Mouse (Mus musculus) hindbrain, postnatal 0 days (tissue): ENCODE results near the gene St8sia2. TPM values are rescaled to one million over a fixed set of nuclear protein-coding genes. Genes with fewer than 3 reads are reported as not detected.
A peak's percentile ranks its signal among the peaks of the same experiment; 100 is the strongest.

Experiments used
- ATAC-seq: fragments of 200-750 bp; cut with Nextera tagmentation; 2 replicates; pipeline ENCODE4 v1.8.0; 2017; ENCODE audit warnings: mild to moderate bottlenecking, moderate TSS enrichment, moderate library complexity
- DNase-seq: peaks from one replicate; pipeline ENCODE4 v3.0.0-alpha.2; 2015; ENCODE audit warnings: low spot score
- H3K27ac ChIP-seq: fragments of 300-500 bp; sonication (generic); 2 replicates; pipeline ENCODE4 v1.5.1; 2014; ENCODE audit warnings: mild to moderate bottlenecking
- H3K27me3 ChIP-seq: fragments of 300-500 bp; sonication (generic); 2 replicates; pipeline ENCODE4 v1.6.1; 2014; ENCODE audit warnings: low read length, mixed read lengths; ENCODE audit not compliant: insufficient read depth
- H3K36me3 ChIP-seq: fragments of 300-500 bp; sonication (generic); 2 replicates; pipeline ENCODE4 v1.6.1; 2014; ENCODE audit warnings: low read length, mixed read lengths; ENCODE audit not compliant: insufficient read depth
- H3K4me1 ChIP-seq: fragments of 300-500 bp; sonication (generic); 2 replicates; pipeline ENCODE4 v1.6.1; 2014; ENCODE audit warnings: antibody characterized with exemption, low read length, mixed read lengths; ENCODE audit not compliant: insufficient read depth
- H3K4me2 ChIP-seq: fragments of 300-500 bp; sonication (generic); 2 replicates; pipeline ENCODE4 v1.6.1; 2014; ENCODE audit warnings: low read depth, mild to moderate bottlenecking, low read length, moderate library complexity, mixed read lengths
- H3K4me3 ChIP-seq: fragments of 300-500 bp; sonication (generic); 2 replicates; pipeline ENCODE4 v1.5.1; 2014; ENCODE audit warnings: low read length
- H3K9ac ChIP-seq: fragments of 300-500 bp; sonication (generic); replicated peaks from 2 replicates; pipeline ENCODE4 v1.6.1; 2014; ENCODE audit warnings: mild to moderate bottlenecking, low read length, moderate library complexity, mixed read lengths
- H3K9me3 ChIP-seq: fragments of 300-500 bp; sonication (generic); 2 replicates; pipeline ENCODE4 v1.6.1; 2016; ENCODE audit warnings: low read length, mixed read lengths
- CTCF ChIP-seq: IDR thresholded peaks from 2 replicates; pipeline ENCODE4 v1.5.1; 2016; ENCODE audit warnings: antibody characterized with exemption, control low read depth, low read depth
- WGBS: fragments of 180-500 bp; shearing (Covaris S2); extraction: QIAGEN DNeasy Blood & Tissue Kit; methylation state at CpG from one replicate; pipeline ENCODE4 v1.1.7; 2014; 5-methylcytosine and 5-hydroxymethylcytosine counted together
- polyA plus RNA-seq: library from polyadenylated mRNA; unstranded; fragments of >200 nt; fragmentation: Nextera tagmentation; extraction: Ambion mirVana; gene quantifications from 2 replicates; pipeline ENCODE4 v1.2.1, GENCODE M21; 2015
- total RNA-seq: library from RNA; depleted of rRNA; stranded (reverse); fragments of >200 nt; gene quantifications from 2 replicates; pipeline ENCODE4 v1.2.3, GENCODE M21; 2014

Gene St8sia2
- total and polyA plus RNA-seq, 2 experiments from 2014 or later, result 45.1 to 54.8 TPM

DNA sequence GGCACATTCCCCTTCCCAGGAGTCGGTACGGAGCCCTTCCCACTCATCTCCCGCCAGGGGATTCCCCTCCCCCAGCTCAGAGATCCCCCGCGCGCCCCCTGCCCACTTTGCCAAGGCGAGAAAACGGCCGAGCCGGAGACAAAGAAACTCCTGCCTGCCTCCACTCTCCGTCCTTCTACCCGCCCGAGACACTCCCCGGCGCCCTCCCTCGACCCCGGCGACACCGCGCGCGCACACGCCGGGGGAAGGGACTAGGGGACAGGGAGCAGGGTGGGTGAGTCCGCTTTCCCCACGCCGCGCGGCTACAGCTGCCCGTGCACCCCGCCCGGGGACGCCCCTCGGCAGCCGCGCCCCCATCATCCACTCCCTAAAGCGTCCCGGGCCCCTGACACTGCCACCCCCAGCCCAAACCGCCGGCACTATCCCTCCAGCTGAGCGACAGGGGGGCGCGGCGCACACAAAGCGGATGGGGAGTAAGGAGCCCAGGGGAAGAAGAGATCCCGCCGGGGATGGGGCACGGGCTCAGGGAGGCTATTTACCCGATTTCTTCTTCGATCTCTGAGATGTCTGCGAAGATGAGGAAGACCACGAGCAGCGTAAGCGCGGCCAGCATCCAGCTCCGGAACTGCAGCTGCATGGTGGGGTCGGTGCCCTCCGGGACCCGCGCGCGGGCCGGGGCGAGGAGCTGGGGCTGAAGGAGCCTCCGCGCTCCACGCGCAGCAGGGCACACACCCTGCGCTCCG is 461 bp downstream of the St8sia2 start:
- WGBS, result under 1% methylated on average over 56 of the region's 70 CpGs
- 0 out of 2 replicates have a peak, but pooled peaks have one; percentile 1 for TF ChIP-seq CTCF

DNA sequence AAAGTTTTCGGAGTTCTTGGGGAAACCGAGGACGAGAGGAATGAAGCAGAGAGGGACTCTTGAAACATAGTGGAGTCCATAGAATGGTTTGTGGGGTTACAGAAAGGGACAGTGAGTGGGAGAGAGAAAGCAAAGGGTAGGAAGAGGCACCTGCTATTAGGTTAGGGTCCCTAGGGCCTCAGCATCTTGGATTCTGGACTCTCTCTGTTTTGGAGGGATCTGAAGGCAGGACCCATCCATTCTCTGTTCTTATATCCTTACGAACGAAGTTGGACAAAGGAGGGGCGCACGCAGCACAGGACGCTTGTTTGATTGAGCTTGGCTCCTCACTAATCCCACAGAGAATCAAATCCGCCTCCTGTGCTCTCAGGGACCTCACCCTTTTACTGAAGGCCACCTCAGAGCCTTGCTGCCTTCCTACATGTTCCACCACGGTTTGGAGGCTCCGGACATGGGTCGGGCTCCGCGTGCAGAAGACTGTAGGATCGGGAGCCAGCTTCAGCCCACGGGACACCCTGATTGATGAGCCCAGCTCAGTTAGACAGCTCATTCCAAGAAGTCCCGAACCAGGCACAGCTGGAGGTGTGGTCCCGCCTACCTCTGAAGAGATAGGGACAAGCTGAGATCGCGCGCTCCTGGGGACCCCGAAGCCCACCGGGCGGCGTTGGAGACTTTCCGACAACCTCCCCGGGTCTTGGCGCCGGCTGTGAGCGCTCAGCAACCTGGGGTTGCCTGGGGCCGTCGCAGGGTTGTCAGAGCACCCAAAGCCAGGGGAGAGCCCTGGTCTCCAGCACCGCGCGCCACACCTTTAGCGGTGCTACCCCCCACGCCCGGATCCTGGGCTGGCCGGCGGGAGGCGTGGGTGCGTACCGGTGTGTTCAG is 1.3 kb downstream of the St8sia2 start:
- Histone ChIP-seq H3K9me3 (no peaks in the 10 kb centered on the region), H3K27ac (peak overlapping the region; percentile 86), H3K4me3 (peak overlapping the region; percentile 92), H3K27me3 (no peaks in the 10 kb centered on the region), H3K36me3 (no peaks in the 10 kb centered on the region), H3K4me1 (no peaks in the 10 kb centered on the region; the same call in none of the 2 replicates), H3K9ac (peak overlapping the region; percentile 87), H3K4me2 (peak overlapping the region; percentile 83)
- peak; percentile 40 for DNase-seq
- WGBS, result 3% methylated on average over 43 of the region's 43 CpGs
- TF ChIP-seq CTCF, result no peak
- ATAC-seq, result peak; percentile 35

More for the DNA sequence above, 461 bp downstream of the St8sia2 start:
- Histone ChIP-seq H3K27ac (peak overlapping the region; percentile 86), H3K9ac (peak overlapping the region; percentile 87), H3K36me3 (no peaks in the 10 kb centered on the region), H3K4me1 (no peaks in the 10 kb centered on the region; the same call in 1 of the 2 replicates), H3K4me3 (peak overlapping the region; percentile 92), H3K4me2 (peak overlapping the region; percentile 83), H3K9me3 (no peaks in the 10 kb centered on the region), H3K27me3 (no peaks in the 10 kb centered on the region)
- DNase-seq (peak; percentile 57), ATAC-seq (peak; percentile 51)

DNA sequence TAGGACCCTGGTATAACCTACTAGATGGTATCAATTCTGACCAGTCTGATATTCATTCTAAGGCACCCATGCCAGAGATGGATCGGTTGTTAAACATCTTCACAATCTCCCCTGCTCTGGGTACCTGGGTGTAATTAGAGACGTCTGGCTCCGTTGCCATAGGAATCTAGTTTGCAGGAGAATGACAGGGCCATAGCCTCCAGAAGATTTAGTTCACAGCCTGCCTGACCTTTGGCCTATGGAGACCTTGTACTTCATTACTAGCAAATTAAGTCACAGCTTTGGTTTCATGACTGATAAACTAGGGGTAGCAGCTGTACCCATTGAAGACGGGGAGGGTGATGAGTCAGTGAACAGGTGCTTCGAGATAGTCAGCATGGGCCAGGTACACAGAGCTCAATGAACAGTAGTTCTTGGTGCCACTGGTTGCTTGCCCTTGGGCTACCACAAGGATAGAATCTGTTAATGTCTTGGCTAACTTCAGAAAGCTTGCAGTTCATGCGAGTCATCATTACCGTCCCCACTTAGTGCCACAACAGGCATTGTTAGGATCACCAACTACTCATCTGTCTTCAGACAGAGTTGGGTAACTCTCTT is 4.4 kb downstream of the St8sia2 start:
- Histone ChIP-seq H3K27me3 (no peaks in the 10 kb centered on the region), H3K4me2 (no peak overlapping the region)
- 59% methylated on average over 7 of the region's 7 CpGs for WGBS

DNA sequence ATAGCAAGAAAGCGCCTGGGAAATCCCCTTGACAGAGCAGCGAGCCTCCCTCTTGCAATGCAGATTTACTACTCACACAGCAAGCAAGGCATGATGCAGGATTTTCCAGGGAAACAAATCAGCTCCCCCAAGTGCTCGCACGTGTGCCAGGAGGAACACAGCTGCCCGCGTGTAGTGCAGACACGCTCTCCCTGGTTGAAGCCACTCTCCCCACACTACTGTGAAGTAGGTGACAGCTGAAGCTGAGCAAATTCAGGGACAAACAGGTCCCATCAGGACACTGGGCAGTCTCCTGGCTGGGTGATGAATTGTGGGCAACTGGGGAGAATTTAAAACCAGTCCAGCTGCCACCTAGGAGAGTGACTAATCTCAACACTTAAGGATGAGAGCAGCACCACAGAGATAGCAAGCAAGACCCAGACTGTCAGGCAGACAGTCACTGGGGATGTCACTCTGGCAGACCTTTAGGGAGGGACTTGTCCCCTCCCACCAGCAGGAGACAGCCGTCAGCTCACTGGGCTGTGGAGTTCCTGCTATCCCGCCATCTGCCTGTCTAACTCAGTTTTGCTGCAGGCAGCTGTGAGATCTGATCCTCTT is 6.6 kb downstream of the St8sia2 start:
- peak; percentile 81 for ATAC-seq
- Histone ChIP-seq H3K4me2 (peak overlapping the region; percentile 19; the same call in 1 of the 2 replicates), H3K27me3 (no peaks in the 10 kb centered on the region), H3K27ac (peak overlapping the region; percentile 58), H3K9me3 (no peaks in the 10 kb centered on the region), H3K9ac (no peak overlapping the region), H3K36me3 (no peaks in the 10 kb centered on the region), H3K4me3 (no peak overlapping the region), H3K4me1 (peaks cover 12% of the 10 kb centered on the region)
- 5% methylated on average over 9 of the region's 9 CpGs for WGBS
- peak; percentile 35 for TF ChIP-seq CTCF
- peak; percentile 69 for DNase-seq

More for the DNA sequence above, 4.4 kb downstream of the St8sia2 start:
- DNase-seq, result no peak
- TF ChIP-seq CTCF, result no peak
- Histone ChIP-seq H3K36me3 (no peaks in the 10 kb centered on the region), H3K27ac (no peak overlapping the region), H3K4me1 (peaks cover 12% of the 10 kb centered on the region), H3K9me3 (no peaks in the 10 kb centered on the region), H3K9ac (no peak overlapping the region), H3K4me3 (no peak overlapping the region)
- no peak for ATAC-seq

DNA sequence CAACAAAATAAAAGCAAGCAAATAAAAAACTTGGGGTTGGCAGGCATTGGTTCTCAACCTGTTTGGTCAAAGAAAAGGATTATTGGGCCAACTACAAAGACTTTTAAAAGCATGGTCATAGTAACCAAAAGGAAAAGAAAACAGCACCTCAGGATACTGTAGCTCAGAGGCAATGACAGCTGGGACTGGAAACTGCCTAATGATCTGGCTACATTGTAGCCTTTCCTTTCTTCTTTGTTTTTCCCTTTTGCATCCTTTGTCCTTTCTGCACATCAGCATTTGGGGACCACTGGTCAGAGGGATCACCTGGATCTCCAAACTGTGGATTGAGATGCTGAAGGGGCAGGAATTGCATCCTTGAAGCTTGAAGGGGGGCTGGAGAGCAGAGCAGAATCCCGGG is 7.1 kb downstream of the St8sia2 start:
- ATAC-seq (no peak), DNase-seq (no peak)
- Histone ChIP-seq H3K27me3 (no peaks in the 10 kb centered on the region), H3K4me3 (no peak overlapping the region), H3K4me2 (peak overlapping the region; percentile 19; the same call in 1 of the 2 replicates), H3K9me3 (no peaks in the 10 kb centered on the region), H3K9ac (no peak overlapping the region), H3K4me1 (peaks cover 12% of the 10 kb centered on the region), H3K36me3 (no peaks in the 10 kb centered on the region), H3K27ac (peak overlapping the region; percentile 58)
- WGBS, result 0% methylated on average over 1 of the region's 1 CpGs
- TF ChIP-seq CTCF, result no peak
